Mouse (Mus musculus): ENCODE results near the gene Camsap2. TPM values are rescaled to one million over a fixed set of nuclear protein-coding genes. Genes with fewer than 3 reads are reported as not detected.

Camsap2 gene
- total and polyA plus RNA-seq, 2 experiments, result 2.3 to 8.9 TPM

- no peak overlapping the region for H3K9ac ChIP-seq (ENCODE audit: low read depth, low read length)
- H3K4me3 ChIP-seq (ENCODE audit: insufficient read depth, low read depth, low read length), result no peak overlapping the region
- DNase-seq (ENCODE audit: extremely low read depth, low read depth, low spot score), result no peak
- H3K4me1 ChIP-seq (ENCODE audit: control insufficient read depth, insufficient read depth, low read length), result peaks cover 6% of the 10 kb centered on the region
- TF ChIP-seq CTCF (IDR thresholded peaks at IDR 0.05; ENCODE audit: low read depth, low read length), result no peak
- TF ChIP-seq POLR2A (IDR thresholded peaks at IDR 0.05; ENCODE audit: extremely low read depth, insufficient read depth, low read length), result no peak
- H3K27ac ChIP-seq (replicated peaks; ENCODE audit: insufficient read depth, low read depth, low read length), result no peak overlapping the region
- no peaks in the 10 kb centered on the region for H3K79me2 ChIP-seq (ENCODE audit: control insufficient read depth, insufficient read depth, low read length)
- no peaks in the 10 kb centered on the region for H3K27me3 ChIP-seq (ENCODE audit: control insufficient read depth, insufficient read depth, low read length)
- 92% methylated on average over 5 of the region's 5 CpGs for WGBS
- no peaks in the 10 kb centered on the region for H3K36me3 ChIP-seq (ENCODE audit: control insufficient read depth, insufficient read depth, low read length)
Measured at GRCm38 (mm10) chr1:136263355-136263754, 82.5 kb downstream of the Camsap2 start.

- Histone ChIP-seq H3K4me1 (ENCODE audit: control insufficient read depth, insufficient read depth, low read length) (peaks cover 6% of the 10 kb centered on the region), H3K79me2 (ENCODE audit: control insufficient read depth, insufficient read depth, low read length) (no peaks in the 10 kb centered on the region), H3K36me3 (ENCODE audit: control insufficient read depth, insufficient read depth, low read length) (no peaks in the 10 kb centered on the region), H3K4me3 (ENCODE audit: insufficient read depth, low read depth, low read length) (peak within 1 kb of the TSS; percentile 19; the same call in 1 of the 2 replicates), H3K27me3 (ENCODE audit: control insufficient read depth, insufficient read depth, low read length) (no peaks in the 10 kb centered on the region), H3K27ac (replicated peaks; ENCODE audit: insufficient read depth, low read depth, low read length) (no peak within 1 kb of the TSS), H3K9ac (ENCODE audit: low read depth, low read length) (peak within 1 kb of the TSS; percentile 64)
- 11% methylated on average over 28 of the region's 28 CpGs for WGBS
- no peak for TF ChIP-seq POLR2A (IDR thresholded peaks at IDR 0.05; ENCODE audit: extremely low read depth, insufficient read depth, low read length)
- TF ChIP-seq CTCF (IDR thresholded peaks at IDR 0.05; ENCODE audit: low read depth, low read length), result no peak
- DNase-seq (ENCODE audit: extremely low read depth, low read depth, low spot score), result no peak
Measured at GRCm38 (mm10) chr1:136260635-136261238, 85.2 kb downstream of the Camsap2 start, which contains the start of gene Gpr25. Gene Gpr25, minus strand, starts transcription at chr1:136260873.

GRCm38 (mm10) chr1:136259893-136260634, 85.8 kb downstream of the Camsap2 start:
- Histone ChIP-seq H3K79me2 (ENCODE audit: control insufficient read depth, insufficient read depth, low read length) (no peaks in the 10 kb centered on the region), H3K27me3 (ENCODE audit: control insufficient read depth, insufficient read depth, low read length) (no peaks in the 10 kb centered on the region), H3K36me3 (ENCODE audit: control insufficient read depth, insufficient read depth, low read length) (no peaks in the 10 kb centered on the region), H3K4me1 (ENCODE audit: control insufficient read depth, insufficient read depth, low read length) (peaks cover 6% of the 10 kb centered on the region), H3K27ac (replicated peaks; ENCODE audit: insufficient read depth, low read depth, low read length) (no peak overlapping the region), H3K4me3 (ENCODE audit: insufficient read depth, low read depth, low read length) (peak overlapping the region; percentile 19; the same call in 1 of the 2 replicates), H3K9ac (ENCODE audit: low read depth, low read length) (peak overlapping the region; percentile 64)
- no peak for TF ChIP-seq CTCF (IDR thresholded peaks at IDR 0.05; ENCODE audit: low read depth, low read length)
- no peak for TF ChIP-seq POLR2A (IDR thresholded peaks at IDR 0.05; ENCODE audit: extremely low read depth, insufficient read depth, low read length)
- DNase-seq (ENCODE audit: extremely low read depth, low read depth, low spot score), result peak; percentile 72
- WGBS, result under 1% methylated on average over 95 of the region's 95 CpGs

GRCm38 (mm10) chr1:136259543-136259892, 86.4 kb downstream of the Camsap2 start:
- peak overlapping the region; percentile 19; the same call in 1 of the 2 replicates for H3K4me3 ChIP-seq (ENCODE audit: insufficient read depth, low read depth, low read length)
- no peaks in the 10 kb centered on the region for H3K79me2 ChIP-seq (ENCODE audit: control insufficient read depth, insufficient read depth, low read length)
- H3K36me3 ChIP-seq (ENCODE audit: control insufficient read depth, insufficient read depth, low read length), result no peaks in the 10 kb centered on the region
- H3K27ac ChIP-seq (replicated peaks; ENCODE audit: insufficient read depth, low read depth, low read length), result no peak overlapping the region
- no peaks in the 10 kb centered on the region for H3K27me3 ChIP-seq (ENCODE audit: control insufficient read depth, insufficient read depth, low read length)
- no peak for DNase-seq (ENCODE audit: extremely low read depth, low read depth, low spot score)
- peaks cover 6% of the 10 kb centered on the region for H3K4me1 ChIP-seq (ENCODE audit: control insufficient read depth, insufficient read depth, low read length)
- H3K9ac ChIP-seq (ENCODE audit: low read depth, low read length), result no peak overlapping the region
- TF ChIP-seq CTCF (IDR thresholded peaks at IDR 0.05; ENCODE audit: low read depth, low read length) (no peak), POLR2A (IDR thresholded peaks at IDR 0.05; ENCODE audit: extremely low read depth, insufficient read depth, low read length) (no peak)
- WGBS, result 3% methylated on average over 16 of the region's 16 CpGs

- no peaks in the 10 kb centered on the region for H3K27me3 ChIP-seq (ENCODE audit: control insufficient read depth, insufficient read depth, low read length)
- no peaks in the 10 kb centered on the region for H3K36me3 ChIP-seq (ENCODE audit: control insufficient read depth, insufficient read depth, low read length)
- TF ChIP-seq CTCF (IDR thresholded peaks at IDR 0.05; ENCODE audit: low read depth, low read length) (no peak), POLR2A (IDR thresholded peaks at IDR 0.05; ENCODE audit: extremely low read depth, insufficient read depth, low read length) (no peak)
- 68% methylated on average over 9 of the region's 9 CpGs for WGBS
- H3K4me1 ChIP-seq (ENCODE audit: control insufficient read depth, insufficient read depth, low read length), result peaks cover 6% of the 10 kb centered on the region
- no peak for DNase-seq (ENCODE audit: extremely low read depth, low read depth, low spot score)
- H3K27ac ChIP-seq (replicated peaks; ENCODE audit: insufficient read depth, low read depth, low read length), result no peak overlapping the region
- H3K4me3 ChIP-seq (ENCODE audit: insufficient read depth, low read depth, low read length), result no peak overlapping the region
- H3K9ac ChIP-seq (ENCODE audit: low read depth, low read length), result no peak overlapping the region
- no peaks in the 10 kb centered on the region for H3K79me2 ChIP-seq (ENCODE audit: control insufficient read depth, insufficient read depth, low read length)
Measured at GRCm38 (mm10) chr1:136258495-136258894, 87.4 kb downstream of the Camsap2 start.

- Histone ChIP-seq H3K4me3 (ENCODE audit: insufficient read depth, low read depth, low read length) (no peak overlapping the region), H3K79me2 (ENCODE audit: control insufficient read depth, insufficient read depth, low read length) (no peaks in the 10 kb centered on the region), H3K27ac (replicated peaks; ENCODE audit: insufficient read depth, low read depth, low read length) (no peak overlapping the region), H3K36me3 (ENCODE audit: control insufficient read depth, insufficient read depth, low read length) (no peaks in the 10 kb centered on the region), H3K27me3 (ENCODE audit: control insufficient read depth, insufficient read depth, low read length) (no peaks in the 10 kb centered on the region), H3K9ac (ENCODE audit: low read depth, low read length) (no peak overlapping the region), H3K4me1 (ENCODE audit: control insufficient read depth, insufficient read depth, low read length) (peaks cover 4% of the 10 kb centered on the region)
- TF ChIP-seq CTCF (IDR thresholded peaks at IDR 0.05; ENCODE audit: low read depth, low read length) (no peak), POLR2A (IDR thresholded peaks at IDR 0.05; ENCODE audit: extremely low read depth, insufficient read depth, low read length) (no peak)
- 75% methylated on average over 8 of the region's 8 CpGs for WGBS
- DNase-seq (ENCODE audit: extremely low read depth, low read depth, low spot score), result no peak
Measured at GRCm38 (mm10) chr1:136255657-136256056, 90.2 kb downstream of the Camsap2 start.

All from liver, adult 2 months (tissue).